Mouse (Mus musculus) embryonic facial prominence, embryonic 15.5 days (tissue): ENCODE measurements at regions not wholly inside any gene's neighbourhood (a gene's known extent, or its start where the extent isn't known, plus 50 kb on each side); places are given as distances from the start of the nearest gene placed in this dataset.

Experiments
- ATAC-seq: fragments of 200-750 bp; cut with Nextera tagmentation; 2 replicates; pipeline ENCODE4 v1.8.0; 2017; ENCODE audit warnings: low read depth, moderate TSS enrichment; ENCODE audit not compliant: insufficient number of reproducible peaks, low FRiP score, low TSS enrichment
- H3K27ac ChIP-seq: fragments of 300-500 bp; sonication (generic); replicated peaks from 2 replicates; pipeline ENCODE4 v1.5.1; 2015; ENCODE audit warnings: mild to moderate bottlenecking, inconsistent platforms
- H3K27me3 ChIP-seq: fragments of 300-500 bp; sonication (generic); 2 replicates; pipeline ENCODE4 v1.6.1; 2015; ENCODE audit warnings: inconsistent platforms
- H3K36me3 ChIP-seq: fragments of 300-500 bp; sonication (generic); 2 replicates; pipeline ENCODE4 v1.6.1; 2015; ENCODE audit warnings: mild to moderate bottlenecking, inconsistent platforms
- H3K4me1 ChIP-seq: fragments of 300-500 bp; sonication (generic); 2 replicates; pipeline ENCODE4 v1.6.1; 2015; ENCODE audit warnings: inconsistent platforms
- H3K4me2 ChIP-seq: fragments of 300-500 bp; sonication (generic); replicated peaks from 2 replicates; pipeline ENCODE4 v1.6.1; 2015; ENCODE audit warnings: mild to moderate bottlenecking, inconsistent platforms
- H3K4me3 ChIP-seq: fragments of 300-500 bp; sonication (generic); replicated peaks from 2 replicates; pipeline ENCODE4 v1.5.1; 2015; ENCODE audit warnings: mild to moderate bottlenecking, inconsistent platforms
- H3K9ac ChIP-seq: fragments of 300-500 bp; sonication (generic); 2 replicates; pipeline ENCODE4 v1.6.1; 2015; ENCODE audit warnings: inconsistent platforms
- H3K9me3 ChIP-seq: fragments of 300-500 bp; sonication (generic); replicated peaks from 2 replicates; pipeline ENCODE4 v1.6.1; 2016; ENCODE audit warnings: inconsistent platforms
- WGBS: fragments of 180-500 bp; shearing (Covaris S2); methylation state at CpG from one replicate; pipeline ENCODE4 v1.1.7; 2015; 5-methylcytosine and 5-hydroxymethylcytosine counted together

DNA sequence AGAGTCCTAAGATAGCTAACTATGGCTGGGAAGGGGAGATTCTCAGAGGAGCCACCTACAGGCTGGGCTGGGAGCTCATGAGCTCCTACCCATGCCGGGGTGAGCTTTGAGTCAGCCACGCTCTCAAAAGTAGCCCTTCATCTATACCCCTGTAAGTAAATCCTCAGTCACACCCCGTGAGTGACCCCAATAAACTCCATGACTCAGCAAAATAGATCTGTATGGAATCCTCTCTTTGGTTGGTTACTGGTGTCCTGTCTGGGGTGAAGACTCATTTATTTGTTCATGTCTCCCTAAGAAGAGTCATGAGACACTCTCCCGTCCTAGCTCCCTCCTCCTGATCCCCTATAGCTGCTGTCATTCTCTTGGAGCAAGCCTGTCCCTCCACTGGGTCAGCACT lies 99.5 kb downstream of the Plxna1 start:
- Histone ChIP-seq H3K27me3 (no peaks in the 10 kb centered on the region), H3K36me3 (no peaks in the 10 kb centered on the region), H3K4me3 (no peak overlapping the region), H3K9ac (no peak overlapping the region), H3K27ac (no peak overlapping the region), H3K4me1 (no peaks in the 10 kb centered on the region), H3K9me3 (no peaks in the 10 kb centered on the region), H3K4me2 (no peak overlapping the region)
- 74% methylated on average over 4 of the region's 4 CpGs for WGBS
- no peak for ATAC-seq

DNA sequence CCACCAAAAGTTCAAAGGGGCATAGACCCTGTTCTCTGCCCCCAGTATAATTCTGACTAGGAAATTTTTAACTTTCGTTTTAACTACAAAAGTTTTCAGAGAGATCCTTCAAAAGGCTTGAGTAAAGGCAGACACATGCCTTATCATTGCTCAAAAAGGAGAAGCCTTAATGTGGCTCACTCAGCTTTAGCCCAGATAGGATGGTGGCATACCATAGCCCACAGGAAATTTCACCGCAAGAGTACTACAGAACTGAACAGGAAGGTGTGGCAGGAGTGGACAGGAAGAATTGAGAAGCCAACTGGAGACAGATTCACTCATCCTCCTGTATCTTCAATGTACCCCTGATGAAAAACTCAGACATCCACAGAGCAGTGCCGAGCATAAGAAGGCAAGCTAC lies 97.1 kb downstream of the Plxna1 start:
- no peak overlapping the region for H3K27ac ChIP-seq
- no peaks in the 10 kb centered on the region for H3K27me3 ChIP-seq
- 75% methylated on average over 3 of the region's 3 CpGs for WGBS
- no peaks in the 10 kb centered on the region for H3K36me3 ChIP-seq
- no peak overlapping the region for H3K4me2 ChIP-seq
- no peaks in the 10 kb centered on the region for H3K9me3 ChIP-seq
- no peaks in the 10 kb centered on the region for H3K4me1 ChIP-seq
- H3K9ac ChIP-seq = no peak overlapping the region
- H3K4me3 ChIP-seq = no peak overlapping the region
- ATAC-seq = no peak
